Mouse (Mus musculus) kidney, adult 8-10 months (tissue): Measurements from ENCODE around the gene Ifrd1.

ENCODE experiments used
- DNase-seq, 2 experiments: peaks; one replicate each; pipeline ENCODE4 v3.0.0; 2022

Ifrd1 gene

DNA sequence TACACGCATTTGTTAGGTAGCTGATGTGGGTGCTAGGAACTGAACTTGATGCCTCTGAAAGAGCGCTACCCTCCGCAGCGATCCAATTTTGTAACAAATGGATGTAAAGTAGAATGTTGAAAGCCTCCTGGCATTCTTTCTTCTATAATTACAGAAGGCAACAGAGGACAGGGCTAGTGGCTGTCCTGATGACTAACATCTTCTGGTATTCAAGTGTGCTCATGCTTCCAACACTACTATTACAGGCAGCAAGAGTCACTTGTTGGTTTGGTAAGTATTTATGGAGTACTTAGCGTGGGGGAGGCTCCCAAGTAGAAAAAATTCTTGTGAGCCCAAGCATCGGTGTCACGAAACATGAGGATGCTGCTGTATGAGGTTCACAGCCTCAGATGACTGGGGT is 9.1 kb downstream of the Ifrd1 start:
- no peak for DNase-seq

GRCm38 (mm10) chr12:40232231-40232630 is 16.1 kb downstream of the Ifrd1 start:
- DNase-seq, result no peak

GRCm38 (mm10) chr12:40231632-40232031 is 16.7 kb downstream of the Ifrd1 start:
- DNase-seq, result no peak

DNA sequence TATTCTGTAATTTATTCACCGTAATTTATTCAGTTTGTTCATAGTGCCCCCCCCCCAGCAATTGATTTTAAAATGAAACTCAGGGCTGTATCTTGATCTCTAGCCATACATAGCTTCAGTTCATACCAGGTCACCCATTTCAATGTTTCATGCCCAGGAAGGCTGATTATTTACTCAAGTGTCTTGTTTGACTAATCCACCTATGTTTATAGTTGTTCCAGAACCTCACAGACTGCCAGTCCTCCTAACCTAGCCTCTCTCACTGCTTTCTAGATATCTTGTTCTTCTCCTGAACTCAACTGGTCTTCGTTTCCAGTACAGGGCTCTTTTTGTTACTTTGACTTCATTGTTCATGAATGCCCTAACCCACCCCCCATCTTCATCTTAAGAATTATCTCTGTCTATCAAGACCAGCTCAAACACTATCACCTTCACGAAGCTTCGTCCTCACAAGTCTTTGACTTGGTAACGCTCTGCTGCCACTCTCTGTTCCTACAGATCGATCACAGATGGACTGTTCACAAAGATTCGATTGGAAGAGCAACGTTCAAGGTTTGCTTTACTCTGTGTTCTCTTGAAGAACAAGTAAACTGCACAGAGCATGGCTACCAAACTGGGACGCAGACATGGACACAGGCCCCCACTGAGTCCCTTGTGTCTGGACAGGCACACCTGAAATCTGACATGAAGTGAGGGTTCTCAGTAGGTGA is 24.0 kb downstream of the Ifrd1 start:
- no peak for DNase-seq

- DNase-seq, result no peak
These were observed 24.6 kb downstream of the Ifrd1 start for GRCm38 (mm10) chr12:40223676-40224075.

DNA sequence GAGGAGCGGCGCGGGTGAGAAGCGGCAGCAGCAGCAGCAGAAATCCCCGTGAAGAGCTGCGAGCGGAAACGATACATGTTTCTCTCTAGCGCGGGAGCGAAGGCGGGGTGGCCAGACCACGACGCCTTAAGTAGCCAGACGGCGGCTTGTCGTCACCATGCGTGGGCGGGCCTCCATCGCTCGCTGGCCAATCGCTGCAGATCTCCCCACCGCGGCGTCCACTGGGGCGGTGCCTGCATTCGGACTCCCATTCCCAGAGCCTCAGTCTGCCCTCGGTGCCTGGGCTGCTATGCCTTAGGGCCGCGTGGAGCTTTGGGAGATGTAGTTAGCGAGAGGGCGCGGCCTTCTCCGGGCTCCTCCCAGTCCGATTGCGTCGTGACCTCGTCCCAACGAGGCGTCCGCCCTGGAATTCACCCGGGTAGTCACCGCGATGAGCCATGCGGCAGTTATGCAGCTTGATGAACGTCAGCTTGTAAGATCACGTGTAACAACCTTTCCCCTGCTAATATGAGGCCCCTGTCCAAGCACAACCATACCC is 25.2 kb downstream of the Ifrd1 start:
- peak; percentile 99 for DNase-seq

- peak; percentile 98 for DNase-seq
These were observed 25.8 kb downstream of the Ifrd1 start for GRCm38 (mm10) chr12:40222251-40223081.

DNA sequence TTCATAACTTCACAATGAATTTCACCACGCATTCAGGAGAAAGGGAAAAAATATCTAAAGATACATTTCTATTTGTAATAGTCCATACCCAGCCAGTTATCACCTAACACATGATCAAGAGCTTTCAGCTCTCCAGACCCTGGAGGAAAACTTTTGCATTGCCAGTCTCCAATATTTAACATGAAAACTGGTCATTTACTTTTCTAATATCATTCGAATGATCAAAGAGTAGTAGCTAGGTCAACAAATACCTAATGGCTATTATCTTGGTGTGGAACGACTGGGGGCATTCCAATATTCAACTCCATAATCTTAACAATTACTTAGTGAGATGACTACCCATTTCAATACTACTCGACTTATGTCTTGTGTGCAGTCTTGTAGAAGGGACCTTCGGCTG is 26.7 kb downstream of the Ifrd1 start:
- DNase-seq, result no peak

GRCm38 (mm10) chr12:40220896-40221295 is 27.4 kb downstream of the Ifrd1 start:
- no peak for DNase-seq

DNA sequence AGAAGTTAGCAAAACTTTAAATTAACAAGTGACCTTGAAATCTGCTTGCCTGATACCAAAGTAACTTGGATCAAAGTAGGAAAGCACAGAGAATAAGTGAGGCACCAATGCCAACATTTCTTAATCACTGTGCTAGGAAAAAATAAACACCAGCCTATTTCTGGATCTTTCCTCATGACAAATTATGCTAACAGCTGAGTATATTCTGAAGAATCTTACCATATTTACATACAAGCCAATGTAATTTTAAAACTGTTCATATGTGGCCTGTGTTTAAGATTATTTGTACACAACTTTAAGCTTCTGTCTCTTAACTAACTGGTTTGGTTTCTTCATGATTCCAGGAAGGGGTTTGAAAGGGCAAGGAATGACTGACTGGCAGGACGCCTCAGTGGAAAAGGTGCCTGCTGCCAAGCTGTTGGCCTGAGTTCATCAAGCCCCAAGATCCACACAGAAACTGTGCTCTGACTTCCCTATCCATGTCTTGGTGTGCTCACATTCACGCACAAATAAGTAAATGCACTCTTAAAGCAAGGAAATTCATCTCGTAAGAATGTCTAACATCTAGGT is 28.2 kb downstream of the Ifrd1 start:
- DNase-seq, result peak; percentile 40 to 68

GRCm38 (mm10) chr12:40218430-40218945 is 29.8 kb downstream of the Ifrd1 start:
- DNase-seq, result no peak

- DNase-seq, result no peak
These were observed 30.5 kb downstream of the Ifrd1 start for GRCm38 (mm10) chr12:40217776-40218175.

- DNase-seq, result no peak
These were observed 33.1 kb downstream of the Ifrd1 start for GRCm38 (mm10) chr12:40214888-40215876.

GRCm38 (mm10) chr12:40209049-40209448 is 39.3 kb downstream of the Ifrd1 start:
- DNase-seq, result no peak

GRCm38 (mm10) chr12:40207909-40208308 is 40.4 kb downstream of the Ifrd1 start:
- no peak for DNase-seq

- no peak for DNase-seq
These were observed 45.9 kb downstream of the Ifrd1 start for GRCm38 (mm10) chr12:40202161-40203035.

DNA sequence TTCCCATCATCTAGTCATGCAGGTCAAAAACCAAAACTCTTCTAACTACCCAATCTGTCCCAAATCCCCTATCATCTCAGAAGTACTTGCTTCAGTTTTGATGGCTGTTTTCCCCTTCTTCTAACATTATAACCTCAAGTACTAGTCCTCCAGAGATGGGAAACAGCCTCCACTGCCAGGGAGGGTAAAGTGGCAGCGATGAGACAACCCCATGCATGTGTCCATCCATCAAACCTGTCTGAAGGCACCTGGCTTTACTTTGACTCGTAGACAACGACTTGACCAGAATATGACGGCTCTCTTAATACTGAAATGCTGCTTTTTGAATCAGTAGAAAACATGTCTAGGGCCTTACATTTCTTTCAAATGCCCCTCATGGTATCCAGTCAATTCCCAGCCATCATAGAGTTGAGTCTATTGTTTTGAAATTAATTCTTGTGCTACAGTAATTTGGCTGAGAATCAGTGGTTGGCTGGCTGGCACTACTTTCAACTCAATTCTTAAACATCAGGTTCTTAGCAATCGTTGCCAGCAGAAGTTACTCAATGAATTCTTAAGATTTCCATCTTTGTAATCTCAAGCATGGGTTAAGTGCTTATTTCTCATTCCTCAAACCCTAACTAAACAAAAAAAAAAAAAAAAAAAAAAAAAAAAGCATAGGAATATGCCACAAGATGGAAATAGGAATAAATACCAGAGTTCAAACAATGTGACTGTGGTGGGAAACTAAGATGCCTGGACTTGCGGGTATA is 47.6 kb downstream of the Ifrd1 start:
- no peak for DNase-seq

DNA sequence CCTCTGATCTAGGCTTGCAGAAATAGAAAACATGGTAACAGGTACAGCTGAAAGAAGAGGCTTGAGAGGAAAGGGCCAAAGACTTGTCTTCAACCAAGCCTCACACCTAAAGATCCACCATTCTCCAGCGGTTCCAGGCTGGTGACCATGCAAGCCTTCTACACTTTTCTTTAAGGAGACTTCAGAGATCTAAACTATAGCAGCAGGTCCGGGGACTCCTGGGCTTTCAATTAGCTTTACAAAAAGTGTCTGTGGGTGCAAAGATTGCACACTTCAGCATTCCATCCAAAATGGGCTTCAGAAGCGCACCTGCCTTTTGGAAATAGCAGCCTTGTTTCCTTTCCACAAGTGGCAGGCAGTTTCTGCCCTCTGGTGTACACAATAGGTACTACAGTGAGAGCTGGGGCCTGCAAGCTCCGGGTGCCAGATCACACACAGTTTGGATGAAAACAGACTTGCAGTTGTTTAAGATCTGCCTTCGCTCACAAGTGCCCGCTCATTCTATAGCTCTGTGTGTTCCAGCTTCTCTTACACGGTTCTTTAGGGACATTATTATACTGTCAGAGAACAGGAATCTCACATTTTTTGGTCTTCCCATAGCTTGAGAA is 48.4 kb downstream of the Ifrd1 start:
- DNase-seq, result peak in 1 of 2 experiments; percentile 64

GRCm38 (mm10) chr12:40199302-40199701 is 49.0 kb downstream of the Ifrd1 start, which contains the start of gene Lsmem1:
Lsmem1 (minus strand) TSS chr12:40199490.
- no peak for DNase-seq

GRCm38 (mm10) chr12:40198427-40198826 is 49.9 kb downstream of the Ifrd1 start:
- no peak for DNase-seq
